In the genomic region with DNA sequence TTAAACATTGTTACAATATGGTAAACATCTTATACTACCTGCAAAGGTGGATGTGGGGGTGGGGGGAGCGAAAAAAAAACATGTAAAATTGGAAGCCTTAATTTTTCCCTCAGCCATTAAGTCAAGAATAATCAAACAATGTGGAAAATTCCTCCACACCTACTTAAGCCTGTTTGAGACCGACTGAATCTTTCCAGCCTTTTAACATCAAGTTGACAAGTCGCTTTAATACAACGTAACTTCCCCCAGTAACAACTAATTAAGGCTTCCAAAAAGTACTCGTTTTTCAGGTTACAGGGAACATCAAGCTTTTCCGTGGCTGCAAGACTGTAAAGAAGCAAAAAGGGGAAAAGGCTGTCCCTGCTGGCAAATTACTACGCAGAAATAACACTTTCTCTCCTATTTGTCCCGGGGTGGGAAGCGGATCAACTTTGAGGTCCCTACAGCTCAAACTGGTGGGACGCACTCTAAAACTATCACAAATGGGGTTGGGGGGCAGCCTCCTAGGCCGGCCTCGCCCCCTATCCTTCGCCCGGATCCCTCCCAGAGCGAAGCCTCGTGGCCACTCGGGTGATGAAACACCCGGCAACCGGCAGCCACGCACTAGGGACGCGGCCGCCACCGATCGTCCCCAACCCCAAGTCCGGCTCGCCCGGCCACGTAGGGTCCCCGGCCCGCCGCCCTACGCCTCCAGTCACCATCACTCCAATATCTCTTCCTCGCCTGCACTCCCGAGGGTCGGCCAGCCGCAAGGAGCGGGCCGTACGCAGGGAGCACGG, we compare ENCODE assay signal across 8 mouse cellular contexts. TPM values are rescaled to one million over a fixed set of nuclear protein-coding genes. Genes with fewer than 3 reads are reported as not detected.
A peak's percentile ranks its signal among the peaks of the same experiment; 100 is the strongest.
DNase-seq lines count a peak whose midpoint lies in the region; ATAC-seq and TF ChIP-seq lines count a peak whose summit lies in the region.

No protein-coding gene starts in this region.

- ATAC-seq in heart, postnatal 0 days (ENCODE audit: insufficient read depth, low read depth): peak; percentile 43; the same call in 1 of the 2 replicates

- H3K4me3 ChIP-seq in layer of hippocampus, adult 2 months: peak overlapping the region; percentile 84
- H3K4me3 ChIP-seq in heart, postnatal 0 days (ENCODE audit: low read depth, low read length): peak overlapping the region; percentile 90

- peak overlapping the region; percentile 73 for H3K9ac ChIP-seq in heart, postnatal 0 days (replicated peaks; ENCODE audit: low read depth, low read length)

- under 1% methylated on average over 36 of the region's 41 CpGs for WGBS in heart, postnatal 0 days

- H3K9me3 ChIP-seq in heart, postnatal 0 days (replicated peaks; ENCODE audit: control insufficient read depth, low read length): no peaks in the 10 kb centered on the region

- no peaks in the 10 kb centered on the region for H3K27me3 ChIP-seq in heart, postnatal 0 days (ENCODE audit: control insufficient read depth, insufficient read depth, low read length)

- TF ChIP-seq EP300 in heart, postnatal 0 days (IDR thresholded peaks at IDR 0.05; ENCODE audit: low read depth): no peak

- H3K4me1 ChIP-seq in heart, postnatal 0 days (ENCODE audit: control insufficient read depth, insufficient read depth): 0 out of 2 replicates have a peak, but pooled peaks cover 12% of the 10 kb centered on the region

- H3K36me3 ChIP-seq in heart, postnatal 0 days (replicated peaks; ENCODE audit: control insufficient read depth, insufficient read depth, low read length): peaks cover 21% of the 10 kb centered on the region

- peak overlapping the region; percentile 89 for H3K27ac ChIP-seq in layer of hippocampus, adult 2 months
- peak overlapping the region; percentile 93 for H3K27ac ChIP-seq in heart, postnatal 0 days (ENCODE audit: low read depth)

- no peak for TF ChIP-seq CTCF in layer of hippocampus, adult 2 months (conservative IDR thresholded peaks at IDR 0.05)
- 0 out of 2 replicates have a peak, but pooled peaks have one; percentile 0 for TF ChIP-seq CTCF in heart, postnatal 0 days (IDR thresholded peaks at IDR 0.05; ENCODE audit: low read depth)

- DNase-seq in layer of hippocampus, adult 2 months (ENCODE audit: low spot score in 2 of 2): no peak
- no peak for DNase-seq in layer of hippocampus, postnatal 10 days (ENCODE audit: low spot score in 2 of 2)
- DNase-seq in brain, embryonic 18.5 days (ENCODE audit: low read depth, low spot score): peak; percentile 4
- DNase-seq in heart, postnatal 0 days (ENCODE audit: low spot score): peak; percentile 40
- peak; percentile 34 for DNase-seq in lung, postnatal 25 days (ENCODE audit: low spot score)
- no peak for DNase-seq in urinary bladder, adult 2 months (ENCODE audit: low spot score)
- no peak for DNase-seq in thymus, postnatal 14 days
- DNase-seq in T-cell, adult 2 months (ENCODE audit: low spot score): no peak

- H3K4me2 ChIP-seq in heart, postnatal 0 days (ENCODE audit: low read depth, low read length): peak overlapping the region; percentile 84

RNA-seq across cellular contexts. Expression of a gene that starts 0.5 kb away (rescaled TPM):
- total RNA-seq in layer of hippocampus, adult 2 months (2021): 10 to 100 TPM; 70.0 to 71.6 TPM
- 10 to 100 TPM; 69.5 to 72.9 TPM for total RNA-seq in layer of hippocampus, postnatal 10 days (2021)
- 41.1 and 57.5 TPM in 2 replicates for total RNA-seq in heart, postnatal 0 days (2014; rRNA removed; ENCODE audit: low replicate concordance)
- polyA plus RNA-seq in heart, postnatal 0 days (2015; fragmentation: Nextera tagmentation; extraction: Ambion mirVana): 14.8 and 17.4 TPM in 2 replicates
- polyA plus RNA-seq in urinary bladder, adult 2 months (2012; rRNA removed): 40.7 and 46.5 TPM in 2 replicates

RNA-seq across cellular contexts. Expression of a gene that starts 15.8 kb away (rescaled TPM):
- total RNA-seq in layer of hippocampus, adult 2 months (2021): under 1 TPM in 1 of 2 experiments, not detected in 1; 0.54 TPM
- total RNA-seq in layer of hippocampus, postnatal 10 days (2021): under 1 TPM; 0.22 to 0.43 TPM
- not detected in 2 replicates for total RNA-seq in heart, postnatal 0 days (2014; rRNA removed; ENCODE audit: low replicate concordance)
- 0.07 TPM in 1 of 2 replicates, not detected in the other for polyA plus RNA-seq in heart, postnatal 0 days (2015; fragmentation: Nextera tagmentation; extraction: Ambion mirVana)
- 0.03 and 0.19 TPM in 2 replicates for polyA plus RNA-seq in urinary bladder, adult 2 months (2012; rRNA removed)

RNA-seq across cellular contexts. Expression of a gene that starts 39.0 kb away (rescaled TPM):
- 10 to 100 TPM; 49.3 to 55.6 TPM for total RNA-seq in layer of hippocampus, adult 2 months (2021)
- total RNA-seq in layer of hippocampus, postnatal 10 days (2021): 10 to 100 TPM; 40.9 to 43.7 TPM
- 12.5 and 23.3 TPM in 2 replicates for total RNA-seq in heart, postnatal 0 days (2014; rRNA removed; ENCODE audit: low replicate concordance)
- 15.5 and 15.7 TPM in 2 replicates for polyA plus RNA-seq in heart, postnatal 0 days (2015; fragmentation: Nextera tagmentation; extraction: Ambion mirVana)
- polyA plus RNA-seq in urinary bladder, adult 2 months (2012; rRNA removed): 30.6 and 35.6 TPM in 2 replicates

Comparison
In these comparisons a context has a peak if more than half of its experiments do, and no peak if none do; other contexts are left out.
1. DNase-seq: peak in brain, embryonic 18.5 days (single experiment), heart, postnatal 0 days (single experiment) and lung, postnatal 25 days (single experiment); none in layer of hippocampus, adult 2 months (0 of 2), layer of hippocampus, postnatal 10 days (0 of 2), urinary bladder, adult 2 months (single experiment), thymus, postnatal 14 days (single experiment) and T-cell, adult 2 months (single experiment).